Comparison of ENCODE assay signal across 9 mouse cellular contexts in genomic region chr7:139475896-139476295, GRCm38 (mm10).
A peak's percentile ranks its signal among the peaks of the same experiment; 100 is the strongest.
DNase-seq lines count a peak whose midpoint lies in the region; ATAC-seq lines count a peak whose summit lies in the region.
"Had no signal": no experiment of that assay in that cellular context is flagged by ENCODE, and none has a peak within 500 bp of the region (broad histone marks: within the 10 kb centered on the region; RNA-seq: fewer than 3 reads in every experiment).

No protein-coding gene starts in this region.

- peak; percentile 36 for DNase-seq in adrenal gland, adult 2 months
- no peak for DNase-seq in adrenal gland, postnatal 25 days
- peak; percentile 51 for DNase-seq in kidney, postnatal 10 days
- no peak for DNase-seq in kidney, adult 11 months
- DNase-seq in thymus, postnatal 25 days = peak; percentile 6
- no peak for DNase-seq in thymus, postnatal 10 days (ENCODE audit: low spot score in 2 of 2)
- no peak for DNase-seq in spleen, postnatal 36 days (ENCODE audit: low spot score in 2 of 2)
- DNase-seq: layer of hippocampus, adult 9-11 months had no signal

- ATAC-seq in megakaryocyte, adult 5-6 weeks (ENCODE audit: poor library complexity, severe bottlenecking) = no peak

Comparison
In these comparisons a context has a peak if more than half of its experiments do, and no peak if none do; other contexts are left out.
1. DNase-seq: peak in adrenal gland, adult 2 months (single experiment), kidney, postnatal 10 days (single experiment) and thymus, postnatal 25 days (single experiment); none in adrenal gland, postnatal 25 days (single experiment), kidney, adult 11 months (single experiment), thymus, postnatal 10 days (0 of 2) and spleen, postnatal 36 days (0 of 2).